Mouse (Mus musculus): Measurements from ENCODE around the gene Kif13a.

- TF ChIP-seq CTCF (conservative IDR thresholded peaks at IDR 0.05; ENCODE audit: insufficient read depth, insufficient read length, low read depth, low read length) (no peak), POLR2A (IDR thresholded peaks at IDR 0.05; ENCODE audit: low read depth, low read length) (no peak)
Measured at GRCm38 (mm10) chr13:46753294-46753693, 176.4 kb downstream of the Kif13a start.
